Mouse (Mus musculus): ENCODE results near the gene Ccdc80. TPM values are rescaled to one million over a fixed set of nuclear protein-coding genes. Genes with fewer than 3 reads are reported as not detected.

The Ccdc80 gene
- total RNA-seq, 2 experiments from 2014 or later, result 1.3 TPM; not detected in 1

Other genes with a start within 250 kb of the Ccdc80 start
- gene Cd200r2, start 226.3 kb upstream of the Ccdc80 start, total RNA-seq (2015; ENCODE audit: low replicate concordance), result not detected in 2 replicates
- gene Cd200r2, start 226.3 kb upstream of the Ccdc80 start, total RNA-seq (2017; ENCODE audit: low replicate concordance), result 1.1 TPM in 1 of 2 replicates, not detected in the other
- 1.0 and 32.7 TPM in 2 replicates for gene Cd200r3, start 149.7 kb upstream of the Ccdc80 start, total RNA-seq (2015; ENCODE audit: low replicate concordance)
- 5.2 and 10.1 TPM in 2 replicates for gene Cd200r3, start 149.7 kb upstream of the Ccdc80 start, total RNA-seq (2017; ENCODE audit: low replicate concordance)
- 3.5 and 6.5 TPM in 2 replicates for gene Slc35a5, start 65.3 kb downstream of the Ccdc80 start, total RNA-seq (2015; ENCODE audit: low replicate concordance)
- 8.5 and 11.4 TPM in 2 replicates for gene Slc35a5, start 65.3 kb downstream of the Ccdc80 start, total RNA-seq (2017; ENCODE audit: low replicate concordance)
- gene Atg3, start 65.4 kb downstream of the Ccdc80 start, total RNA-seq (2015; ENCODE audit: low replicate concordance), result 21.9 and 29.9 TPM in 2 replicates
- gene Atg3, start 65.4 kb downstream of the Ccdc80 start, total RNA-seq (2017; ENCODE audit: low replicate concordance), result 16.4 and 18.0 TPM in 2 replicates
- 3.8 and 9.4 TPM in 2 replicates for gene Btla, start 130.9 kb downstream of the Ccdc80 start, total RNA-seq (2015; ENCODE audit: low replicate concordance)
- gene Btla, start 130.9 kb downstream of the Ccdc80 start, total RNA-seq (2017; ENCODE audit: low replicate concordance), result 2.0 and 3.2 TPM in 2 replicates